Mouse (Mus musculus) spleen, adult 2 months (tissue): Measurements from ENCODE around the gene Ctnna3.

Source experiments
- CTCF ChIP-seq: fragments of 200-500 bp; IDR thresholded peaks from 2 replicates; pipeline ENCODE4 v1.5.1; 2011; ENCODE audit warnings: mild to moderate bottlenecking, inconsistent platforms; ENCODE audit not compliant: insufficient read depth, insufficient read length, insufficient replicate concordance; ENCODE audit errors: extremely low read depth
- POLR2A ChIP-seq: fragments of 200-500 bp; IDR thresholded peaks from 2 replicates; pipeline ENCODE4 v1.6.1; 2011; ENCODE audit warnings: low read depth, low read length, inconsistent platforms

- TF ChIP-seq CTCF, result peak; percentile 24; the same call in 1 of the 2 replicates
- no peak for TF ChIP-seq POLR2A
Observed at GRCm38 (mm10) chr10:63424475-63424814, 5.5 kb upstream of the Ctnna3 start.
